Mouse (Mus musculus) embryo, embryonic 10.5 days (tissue): ENCODE data around the gene Yap1.
"Not testable (repeated sequence)": the region's sequence is repeated elsewhere in the genome, so short reads cannot be mapped to it uniquely, and the experiment has no call there.

Experiments used
- DNase-seq: peaks from one replicate; pipeline ENCODE4 v3.0.0-alpha.2; 2015; ENCODE audit warnings: low spot score

Gene Yap1

DNA sequence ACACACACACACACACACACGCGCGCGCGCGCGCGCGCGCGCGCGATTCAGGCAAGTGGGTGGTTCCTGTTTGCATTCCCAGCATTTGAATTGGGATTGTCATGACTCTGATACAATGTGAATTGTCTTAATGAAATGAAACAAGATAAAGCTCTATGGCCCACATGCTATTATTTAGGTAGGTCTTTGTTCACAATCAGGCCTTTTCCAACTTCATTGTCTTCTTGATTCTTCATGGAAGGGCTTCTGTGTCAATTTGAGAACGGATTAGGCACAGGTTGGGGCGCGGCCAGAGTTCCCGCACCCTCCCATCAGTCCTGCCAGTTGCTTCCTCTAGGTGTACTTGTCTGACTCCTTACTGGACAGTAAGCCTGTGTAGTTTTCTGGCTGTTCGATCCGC, 90.4 kb downstream of the Yap1 start:
- DNase-seq = no peak

DNA sequence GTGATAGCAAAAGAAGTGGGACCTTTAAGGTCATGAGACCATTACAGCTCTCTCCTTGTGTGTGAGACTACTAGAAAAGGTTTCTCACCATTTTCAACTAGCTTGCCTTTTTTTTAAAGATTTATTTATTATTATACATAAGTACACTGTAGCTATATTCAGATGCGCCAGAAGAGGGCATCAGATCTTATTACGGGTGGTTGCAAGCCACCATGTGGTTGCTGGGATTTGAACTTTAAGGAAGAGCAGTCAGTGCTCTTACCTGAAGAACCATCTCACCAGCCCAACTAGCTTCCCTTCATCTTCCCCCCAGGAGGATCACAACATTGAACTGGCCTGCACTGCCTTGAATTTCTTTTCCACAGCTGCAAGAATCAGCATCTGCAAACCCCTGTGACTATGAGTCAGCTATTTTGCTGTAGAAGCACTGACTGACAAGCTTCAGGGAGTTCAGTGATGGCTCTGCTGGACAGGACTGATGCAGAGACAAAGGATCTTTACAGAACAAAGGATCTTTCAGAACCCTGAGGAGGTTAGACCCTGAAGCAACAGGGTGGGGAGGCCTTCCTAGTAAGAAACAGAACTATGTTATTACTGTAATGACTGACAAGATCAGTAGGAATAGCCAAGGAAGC, 96.9 kb downstream of the Yap1 start:
- DNase-seq = no peak

DNA sequence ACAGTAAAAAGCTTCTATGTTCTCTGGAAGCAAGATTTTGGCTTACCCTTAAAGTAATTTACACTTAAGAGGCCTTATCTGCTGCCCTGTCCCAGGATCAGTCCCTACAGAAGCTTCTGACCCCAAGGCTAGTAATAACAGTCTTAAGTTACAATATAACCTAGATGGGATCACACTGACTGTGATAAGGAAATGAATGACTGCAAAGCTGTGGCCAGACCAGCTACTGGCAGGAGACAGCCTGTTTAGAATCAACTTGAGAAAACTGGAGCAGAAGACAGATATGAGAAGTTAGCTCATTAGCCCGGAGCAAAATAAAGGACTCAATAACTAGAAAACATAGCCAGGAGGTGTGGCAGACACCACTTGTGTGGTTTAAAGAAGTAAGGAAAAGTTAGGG, 97.8 kb downstream of the Yap1 start:
- no peak for DNase-seq

GRCm38 (mm10) chr9:7903825-7904224, 100.6 kb downstream of the Yap1 start:
- no peak for DNase-seq

DNA sequence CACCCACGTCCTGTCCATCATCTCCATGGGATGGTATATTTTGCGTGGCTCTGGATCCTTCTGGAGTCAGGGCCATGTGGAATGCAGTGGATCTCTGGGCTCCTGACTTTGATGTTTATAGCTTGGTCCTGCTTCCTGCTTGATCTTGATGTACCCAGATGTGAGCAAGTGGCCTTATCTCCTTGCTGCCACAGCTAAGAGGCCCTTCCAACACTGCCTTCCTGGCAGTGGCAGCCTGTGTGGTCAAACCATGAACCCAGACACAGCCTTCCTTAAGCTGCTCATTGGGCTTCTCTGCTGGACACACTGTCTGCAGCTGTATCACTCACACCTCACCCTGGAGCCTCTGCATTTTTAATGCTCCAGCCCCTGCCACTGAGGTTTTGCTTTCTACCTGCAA, 101.1 kb downstream of the Yap1 start:
- no peak for DNase-seq

GRCm38 (mm10) chr9:7902311-7902710, 102.1 kb downstream of the Yap1 start:
- DNase-seq = peak; percentile 83

DNA sequence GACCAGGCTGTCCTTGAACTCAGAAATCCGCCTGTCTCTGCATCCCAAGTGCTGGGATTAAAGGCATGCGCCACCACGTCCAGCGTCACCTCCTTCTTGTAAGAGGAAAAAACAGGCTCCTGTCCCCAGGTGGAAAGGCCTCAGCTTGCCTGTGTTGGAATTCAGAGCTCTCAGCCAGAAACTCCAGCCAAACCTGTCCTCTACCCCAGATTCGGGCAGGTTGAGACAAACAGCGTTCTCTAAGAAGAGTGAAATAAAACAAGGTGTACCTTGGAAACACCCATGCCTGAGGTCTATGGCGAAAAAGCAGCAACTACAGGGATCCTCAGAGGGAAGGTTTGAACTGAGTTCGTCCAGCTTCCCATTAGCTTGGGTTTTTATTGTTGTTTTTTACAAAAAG, 103.4 kb downstream of the Yap1 start:
- no peak for DNase-seq

GRCm38 (mm10) chr9:7897502-7897901, 106.9 kb downstream of the Yap1 start:
- DNase-seq = peak; percentile 85

DNA sequence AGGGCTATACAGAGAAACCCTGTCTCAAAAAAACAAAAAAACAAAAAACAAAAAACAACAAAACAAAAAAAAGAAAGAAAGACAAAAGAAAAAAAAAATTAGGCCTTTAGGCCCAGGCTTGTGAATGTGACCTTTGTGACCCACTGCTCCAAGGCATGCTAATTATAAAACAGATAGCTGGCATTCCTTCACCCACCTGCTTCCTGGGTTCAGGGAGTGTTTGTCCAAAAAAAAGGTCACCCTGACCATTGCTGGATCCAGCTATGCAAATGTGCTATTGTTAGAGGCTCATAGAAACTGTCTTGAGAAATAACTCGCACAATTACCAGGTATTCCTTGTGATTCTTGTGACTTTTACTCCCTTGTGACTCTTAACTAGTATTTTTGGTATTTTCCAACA, 112.6 kb downstream of the Yap1 start:
- DNase-seq = not testable (repeated sequence)

GRCm38 (mm10) chr9:7891177-7891576, 113.2 kb downstream of the Yap1 start:
- no peak for DNase-seq

GRCm38 (mm10) chr9:7884346-7884745, 120.0 kb downstream of the Yap1 start:
- no peak for DNase-seq

DNA sequence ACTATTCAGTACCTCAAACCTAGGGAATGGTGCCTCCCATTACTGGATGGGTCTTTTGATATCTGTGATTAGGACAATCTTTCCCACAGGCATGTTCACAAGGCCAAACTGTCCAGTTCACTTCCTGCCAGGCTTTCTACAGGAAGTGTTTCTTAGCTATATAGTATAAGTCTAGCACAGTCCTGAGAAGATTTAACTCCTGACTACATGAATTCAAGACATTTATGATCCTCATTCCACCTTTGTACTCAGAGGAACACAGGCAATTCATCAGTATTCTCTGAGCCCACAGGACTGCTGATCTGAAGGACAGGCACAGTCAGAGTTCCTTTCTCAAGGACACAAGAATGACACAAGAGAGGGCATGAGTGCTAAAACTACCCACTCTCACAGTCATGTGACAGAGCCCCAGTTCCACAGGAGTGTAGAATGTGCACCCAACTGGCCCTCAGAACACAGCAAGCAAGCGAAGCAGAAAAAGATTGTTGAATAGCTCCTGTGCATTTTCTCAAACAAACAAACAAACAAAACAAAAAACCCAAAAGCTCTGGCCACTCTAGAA, 122.0 kb downstream of the Yap1 start:
- no peak for DNase-seq
